In the genomic region with DNA sequence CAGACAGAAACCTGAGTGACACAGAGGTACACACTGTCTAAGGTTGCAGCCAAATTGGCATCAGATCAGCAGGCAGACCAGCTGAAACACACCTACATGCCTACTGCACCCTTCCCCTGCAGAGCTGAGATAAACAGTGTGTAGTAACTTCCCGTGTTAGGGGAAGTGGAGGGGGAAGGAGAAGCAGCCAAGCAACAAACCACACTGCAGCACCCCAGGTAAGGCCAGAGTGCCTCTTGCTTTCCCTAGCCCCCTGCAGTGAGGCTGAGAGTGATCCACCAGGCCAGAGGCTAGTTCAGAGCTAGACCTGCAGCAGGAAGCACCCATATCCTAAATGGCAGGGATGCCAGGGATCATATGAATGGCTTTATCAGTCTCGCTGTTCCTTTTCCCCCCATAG, we compare ENCODE assay signal across 14 mouse cellular contexts. TPM values are rescaled to one million over a fixed set of nuclear protein-coding genes. Genes with fewer than 3 reads are reported as not detected.
"Had no signal": no experiment of that assay in that cellular context is flagged by ENCODE, and none has a peak within 500 bp of the region (broad histone marks: within the 10 kb centered on the region; RNA-seq: fewer than 3 reads in every experiment).

No protein-coding gene starts in this region.

RNA-seq across cellular contexts. Expression of a gene that starts 7.9 kb away (rescaled TPM):
- total RNA-seq: layer of hippocampus, postnatal 25 days; left cerebral cortex, adult 2 months; left cerebral cortex, postnatal 14 days had no signal

RNA-seq across cellular contexts. Expression of a gene that starts 23.7 kb away (rescaled TPM):
- total RNA-seq: layer of hippocampus, postnatal 25 days; left cerebral cortex, adult 2 months; left cerebral cortex, postnatal 14 days had no signal
- polyA plus RNA-seq: intestine, postnatal 0 days; kidney, embryonic 16.5 days; limb, embryonic 10.5 days; limb, embryonic 14.5 days; liver, embryonic 11.5 days; liver, embryonic 15.5 days; lung, embryonic 14.5 days; midbrain, embryonic 11.5 days; midbrain, embryonic 15.5 days; neural tube, embryonic 13.5 days; stomach, embryonic 14.5 days had no signal
